Mouse (Mus musculus) hindbrain, embryonic 15.5 days (tissue): ENCODE data around the gene Parp3. TPM values are rescaled to one million over a fixed set of nuclear protein-coding genes. Genes with fewer than 3 reads are reported as not detected.
"Not testable (repeated sequence)": the region's sequence is repeated elsewhere in the genome, so short reads cannot be mapped to it uniquely, and the experiment has no call there.

Experiments
- ATAC-seq: fragments of 200-750 bp; cut with Nextera tagmentation; 2 replicates; pipeline ENCODE4 v1.8.0; 2017; ENCODE audit warnings: low read depth, moderate number of reproducible peaks, moderate TSS enrichment; ENCODE audit not compliant: low FRiP score
- H3K27ac ChIP-seq: fragments of 300-500 bp; sonication (generic); replicated peaks from 2 replicates; pipeline ENCODE4 v1.5.1; 2015; ENCODE audit warnings: mild to moderate bottlenecking, inconsistent platforms
- H3K27me3 ChIP-seq: fragments of 300-500 bp; sonication (generic); 2 replicates; pipeline ENCODE4 v1.6.1; 2015; ENCODE audit warnings: control low read depth, inconsistent platforms
- H3K36me3 ChIP-seq: fragments of 300-500 bp; sonication (generic); 2 replicates; pipeline ENCODE4 v1.6.1; 2015; ENCODE audit warnings: control low read depth, inconsistent platforms
- H3K4me1 ChIP-seq: fragments of 300-500 bp; sonication (generic); replicated peaks from 2 replicates; pipeline ENCODE4 v1.6.1; 2015; ENCODE audit warnings: control low read depth, inconsistent platforms
- H3K4me2 ChIP-seq: fragments of 300-500 bp; sonication (generic); 2 replicates; pipeline ENCODE4 v1.6.1; 2015; ENCODE audit warnings: moderate library complexity, mild to moderate bottlenecking, inconsistent platforms
- H3K4me3 ChIP-seq: fragments of 300-500 bp; sonication (generic); 2 replicates; pipeline ENCODE4 v1.5.1; 2015; ENCODE audit warnings: mild to moderate bottlenecking, inconsistent platforms
- H3K9ac ChIP-seq: fragments of 300-500 bp; sonication (generic); 2 replicates; pipeline ENCODE4 v1.6.1; 2015; ENCODE audit warnings: inconsistent platforms
- H3K9me3 ChIP-seq: fragments of 300-500 bp; sonication (generic); 2 replicates; pipeline ENCODE4 v1.6.1; 2016; ENCODE audit warnings: control low read depth, inconsistent platforms
- WGBS: fragments of 180-500 bp; shearing (Covaris S2); methylation state at CpG from one replicate; pipeline ENCODE4 v1.1.7; 2015; 5-methylcytosine and 5-hydroxymethylcytosine counted together
- polyA plus RNA-seq: library from polyadenylated mRNA; unstranded; fragments of >200 nt; fragmentation: Nextera tagmentation; extraction: Ambion mirVana; gene quantifications from 2 replicates; pipeline ENCODE4 v1.2.1, GENCODE M21; 2015

Gene Parp3
- polyA plus RNA-seq = 0.77 and 0.89 TPM in 2 replicates

DNA sequence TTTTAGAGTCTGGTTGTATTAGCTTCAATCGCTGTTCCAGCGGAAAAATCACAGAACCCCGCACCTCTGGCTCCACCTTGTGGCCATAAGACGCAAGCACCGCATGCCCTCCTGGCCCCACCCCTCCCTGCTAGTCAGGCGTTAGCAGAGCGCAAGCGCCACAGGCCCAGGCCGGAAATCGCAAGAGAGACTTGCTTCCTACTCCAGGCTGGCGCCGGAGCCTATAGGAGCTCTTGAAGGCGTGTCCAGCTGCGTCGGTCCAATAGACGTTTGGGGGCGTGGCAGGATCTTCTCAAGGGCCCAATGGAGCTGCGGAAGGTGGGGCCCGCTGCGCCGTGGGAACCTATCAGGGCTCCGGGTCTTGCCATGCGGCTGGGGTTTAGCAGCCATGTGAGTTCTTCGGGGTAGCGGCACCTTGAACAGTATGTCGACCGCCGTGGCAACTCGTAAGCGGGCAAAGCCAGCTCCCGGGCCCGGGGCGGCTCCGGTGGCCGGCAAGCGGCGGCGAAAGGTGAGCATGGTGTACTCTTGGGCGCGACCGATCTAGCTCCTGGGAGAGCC, at the start of gene Parp3:
Parp3 (minus strand) TSS at position 26 of the 561 bp plus-strand sequence.
- WGBS = under 1% methylated on average over 41 of the region's 41 CpGs
- Histone ChIP-seq H3K9me3 (no peaks in the 10 kb centered on the region), H3K9ac (peak within 1 kb of the TSS; percentile 59), H3K4me2 (peak within 1 kb of the TSS; percentile 77), H3K27me3 (no peaks in the 10 kb centered on the region), H3K36me3 (peaks cover 8% of the 10 kb centered on the region; the same call in 1 of the 2 replicates), H3K4me1 (peaks cover 24% of the 10 kb centered on the region), H3K27ac (peak within 1 kb of the TSS; percentile 50; the same call in 1 of the 2 replicates), H3K4me3 (peak within 1 kb of the TSS; percentile 65)
- peak; percentile 99 for ATAC-seq

DNA sequence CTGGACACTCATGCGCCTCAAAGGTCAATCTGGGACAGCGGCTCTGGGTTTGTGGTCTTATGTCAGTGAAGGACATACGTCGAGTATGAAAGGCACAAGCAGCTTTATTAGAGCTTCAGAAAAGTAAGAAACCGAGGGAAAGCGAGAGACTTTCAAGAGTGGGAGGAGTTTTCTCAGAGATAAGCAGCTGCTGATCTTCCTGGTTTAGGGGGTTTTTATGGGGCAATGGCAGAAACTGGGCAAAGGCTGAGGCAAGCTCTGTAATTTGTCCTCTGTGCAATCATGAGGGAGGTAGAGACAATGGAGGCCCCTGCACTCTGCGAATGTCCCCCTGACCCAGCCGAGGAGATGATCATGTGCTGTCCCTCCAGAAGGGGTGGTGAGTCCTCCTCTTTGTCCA, 43.2 kb upstream of the Parp3 start:
- Histone ChIP-seq H3K36me3 (no peaks in the 10 kb centered on the region), H3K4me3 (no peak overlapping the region), H3K9me3 (no peaks in the 10 kb centered on the region), H3K4me1 (no peaks in the 10 kb centered on the region), H3K9ac (no peak overlapping the region), H3K4me2 (no peak overlapping the region), H3K27ac (no peak overlapping the region), H3K27me3 (no peaks in the 10 kb centered on the region)
- 85% methylated on average over 8 of the region's 8 CpGs for WGBS
- ATAC-seq = no peak

DNA sequence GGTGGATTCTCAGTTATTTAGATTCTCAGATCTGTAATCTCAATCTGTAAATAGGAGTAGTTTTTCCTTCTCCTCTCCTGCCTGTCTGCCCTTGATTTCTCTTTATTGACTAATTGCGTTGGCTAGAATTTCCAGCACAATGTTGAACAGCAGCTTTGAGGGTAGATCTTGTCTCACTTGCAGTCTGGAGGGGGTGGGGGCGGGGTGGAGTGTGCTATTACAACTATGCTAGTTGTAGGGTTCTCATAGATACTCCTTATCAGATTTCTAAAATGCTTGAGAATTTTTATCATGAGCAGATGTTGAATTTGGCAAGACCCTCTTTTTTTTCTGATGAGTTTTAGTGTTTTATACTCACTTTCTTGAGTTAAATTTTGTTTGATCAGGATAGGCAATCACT, 42.7 kb upstream of the Parp3 start:
- 90% methylated on average over 2 of the region's 2 CpGs for WGBS
- ATAC-seq = no peak
- no peak overlapping the region for H3K27ac ChIP-seq
- H3K36me3 ChIP-seq = no peaks in the 10 kb centered on the region
- H3K4me1 ChIP-seq = no peaks in the 10 kb centered on the region
- no peaks in the 10 kb centered on the region for H3K9me3 ChIP-seq
- no peak overlapping the region for H3K4me2 ChIP-seq
- no peak overlapping the region for H3K9ac ChIP-seq
- H3K4me3 ChIP-seq = no peak overlapping the region
- no peaks in the 10 kb centered on the region for H3K27me3 ChIP-seq

DNA sequence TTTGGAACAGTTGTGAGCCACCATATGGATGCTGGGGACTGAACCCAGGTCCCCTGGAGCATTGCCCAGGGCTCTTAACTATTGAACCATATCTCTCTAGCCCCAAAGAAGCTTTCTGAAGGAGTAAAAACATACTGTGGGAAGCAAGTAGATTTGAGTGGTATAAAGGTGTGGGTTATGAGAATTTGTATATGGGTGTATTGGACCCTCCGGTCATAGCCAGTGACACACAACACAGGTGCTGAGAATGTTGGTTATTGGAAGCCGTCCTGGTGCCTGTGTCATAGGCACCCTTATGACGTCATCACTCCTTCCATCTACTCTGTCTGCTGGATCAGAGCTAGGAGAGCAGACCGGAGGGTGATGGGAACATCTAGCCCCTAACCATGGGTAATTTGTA, 37.5 kb upstream of the Parp3 start, which contains the start of gene Iqcf5:
Iqcf5 (plus strand) TSS at position 301 of the 400 bp plus-strand sequence.
- Histone ChIP-seq H3K4me3 (no peak within 1 kb of the TSS), H3K9ac (no peak within 1 kb of the TSS), H3K4me1 (no peaks in the 10 kb centered on the region), H3K36me3 (no peaks in the 10 kb centered on the region), H3K9me3 (no peaks in the 10 kb centered on the region), H3K27ac (no peak within 1 kb of the TSS), H3K27me3 (no peaks in the 10 kb centered on the region), H3K4me2 (no peak within 1 kb of the TSS)
- 89% methylated on average over 4 of the region's 4 CpGs for WGBS
- no peak for ATAC-seq

DNA sequence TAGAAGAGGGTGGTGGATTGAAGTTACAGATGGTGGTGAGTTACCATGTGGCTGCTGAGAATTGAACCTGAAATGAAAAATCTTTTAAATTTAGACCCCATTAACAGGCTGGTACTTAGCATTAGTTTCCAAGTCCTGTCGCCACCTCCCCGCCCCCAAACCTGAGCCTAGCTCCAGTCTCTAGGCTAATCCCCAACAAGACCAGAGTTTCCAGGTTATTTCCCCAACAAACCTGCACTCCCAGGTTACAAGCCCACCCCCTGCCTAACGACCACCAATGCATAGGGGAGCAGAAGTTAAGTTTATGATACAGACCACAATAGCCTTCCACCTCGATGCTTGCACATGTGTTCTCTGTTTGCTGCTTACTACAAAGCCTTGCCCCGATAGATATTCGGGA, 36.8 kb upstream of the Parp3 start:
- no peaks in the 10 kb centered on the region for H3K36me3 ChIP-seq
- H3K4me2 ChIP-seq = no peak overlapping the region
- H3K27me3 ChIP-seq = no peaks in the 10 kb centered on the region
- H3K9me3 ChIP-seq = no peaks in the 10 kb centered on the region
- ATAC-seq = no peak
- no peak overlapping the region for H3K27ac ChIP-seq
- no peak overlapping the region for H3K9ac ChIP-seq
- WGBS = 81% methylated on average over 6 of the region's 6 CpGs
- H3K4me3 ChIP-seq = no peak overlapping the region
- no peaks in the 10 kb centered on the region for H3K4me1 ChIP-seq

DNA sequence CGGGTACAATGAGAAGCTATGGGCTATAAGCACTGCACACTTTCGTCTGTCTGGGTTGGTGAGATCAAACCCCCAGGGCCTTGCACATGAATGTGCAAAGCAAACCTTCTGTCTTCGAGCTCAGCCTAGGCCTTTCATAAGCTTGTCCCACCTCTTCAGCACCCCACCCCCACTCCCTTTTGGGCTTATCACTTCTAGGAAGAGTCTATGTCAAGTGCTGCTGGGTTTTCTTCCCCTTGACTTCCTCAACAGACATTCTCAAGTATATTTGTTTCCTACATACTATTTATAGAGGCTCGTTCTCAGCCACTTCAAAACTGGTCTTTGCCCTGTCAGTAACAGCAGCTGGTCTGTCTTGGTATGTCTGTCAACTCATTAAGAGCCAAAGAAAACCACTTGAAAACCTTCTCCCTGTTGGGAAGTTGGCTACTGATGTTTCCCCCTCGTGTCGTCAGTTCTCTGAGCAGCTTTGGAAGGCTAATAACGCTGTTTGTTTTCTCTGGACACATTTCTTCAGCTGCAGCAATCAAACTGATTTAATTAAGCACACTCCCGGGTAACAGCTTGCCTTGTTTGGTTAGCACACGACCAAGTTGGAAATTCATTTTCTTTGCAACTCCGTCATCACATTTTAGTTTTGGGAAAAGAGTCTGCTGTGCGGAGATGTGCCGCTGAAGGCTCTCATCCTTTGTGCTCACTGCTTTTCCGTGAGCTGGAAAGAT, 36.1 kb upstream of the Parp3 start:
- no peak for ATAC-seq
- H3K36me3 ChIP-seq = no peaks in the 10 kb centered on the region
- H3K4me2 ChIP-seq = no peak overlapping the region
- H3K9me3 ChIP-seq = no peaks in the 10 kb centered on the region
- no peaks in the 10 kb centered on the region for H3K4me1 ChIP-seq
- H3K27ac ChIP-seq = no peak overlapping the region
- H3K27me3 ChIP-seq = no peaks in the 10 kb centered on the region
- 64% methylated on average over 13 of the region's 13 CpGs for WGBS
- no peak overlapping the region for H3K4me3 ChIP-seq
- H3K9ac ChIP-seq = no peak overlapping the region

DNA sequence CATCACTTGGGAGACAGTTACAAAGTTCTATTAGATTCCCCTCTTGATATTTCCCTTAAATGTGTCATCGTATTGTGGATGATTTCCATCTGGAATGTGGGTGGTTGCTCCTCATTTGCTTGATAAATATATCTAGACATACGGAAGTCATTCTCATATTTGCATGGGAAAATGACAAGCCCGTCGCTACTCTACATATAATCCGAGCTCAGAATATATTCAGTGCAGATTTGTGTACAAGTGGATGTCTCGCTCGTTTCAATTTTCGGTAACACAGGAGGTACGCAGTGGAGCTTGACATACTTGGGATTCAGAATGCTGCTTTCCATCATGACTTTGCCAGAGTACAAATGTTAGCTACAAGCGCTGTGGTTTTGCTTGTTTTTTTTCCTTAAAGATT, 32.6 kb upstream of the Parp3 start:
- no peaks in the 10 kb centered on the region for H3K36me3 ChIP-seq
- no peaks in the 10 kb centered on the region for H3K27me3 ChIP-seq
- no peak for ATAC-seq
- no peak overlapping the region for H3K4me3 ChIP-seq
- no peaks in the 10 kb centered on the region for H3K9me3 ChIP-seq
- no peak overlapping the region for H3K4me2 ChIP-seq
- 95% methylated on average over 10 of the region's 10 CpGs for whole genome bisulfite sequencing
- H3K4me1 ChIP-seq = no peaks in the 10 kb centered on the region
- H3K27ac ChIP-seq = no peak overlapping the region
- no peak overlapping the region for H3K9ac ChIP-seq

DNA sequence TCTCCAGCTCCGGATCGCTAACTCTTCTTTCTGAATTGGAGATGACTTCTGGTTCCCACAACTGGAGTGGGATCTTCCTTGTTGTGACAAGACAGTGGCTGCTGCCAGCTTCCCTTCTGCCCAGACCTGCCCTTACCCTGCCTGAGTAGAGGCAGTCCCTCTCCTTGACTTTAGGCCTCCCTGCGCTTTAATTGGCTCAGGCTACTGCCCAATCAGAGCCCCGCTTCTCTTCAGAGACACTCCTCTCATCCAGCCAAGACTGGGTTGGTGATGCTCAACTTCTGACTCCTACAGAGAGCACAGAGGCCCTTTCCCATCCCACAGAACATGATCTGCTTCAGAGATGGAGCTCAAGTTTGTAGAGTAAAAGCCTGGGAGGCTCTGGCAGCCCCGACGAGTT, 27.5 kb upstream of the Parp3 start:
- Histone ChIP-seq H3K27me3 (no peaks in the 10 kb centered on the region), H3K4me1 (no peaks in the 10 kb centered on the region)
- 76% methylated on average over 6 of the region's 6 CpGs for WGBS

DNA sequence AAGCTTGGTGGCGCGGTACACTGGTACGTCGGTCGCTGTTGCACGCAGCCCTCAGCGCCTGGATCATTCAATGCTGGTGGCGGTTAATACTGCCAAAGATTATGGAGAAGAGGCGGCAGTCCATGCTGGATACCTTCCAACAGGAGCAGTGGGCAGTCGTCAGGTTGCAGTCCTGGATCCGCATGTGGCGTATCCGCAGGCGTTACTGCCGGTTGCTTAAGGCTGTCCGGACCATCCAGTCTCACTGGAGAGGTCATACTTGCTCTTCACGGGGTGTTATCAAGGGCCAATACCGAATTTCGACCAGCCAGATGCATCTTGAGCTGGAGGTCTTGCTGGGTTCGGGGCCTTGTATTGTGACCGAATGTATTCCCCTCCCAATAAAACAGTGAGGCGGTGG, 25.1 kb upstream of the Parp3 start:
- Histone ChIP-seq H3K36me3 (no peaks in the 10 kb centered on the region), H3K9ac (no peak overlapping the region)
- WGBS = 87% methylated on average over 22 of the region's 22 CpGs

More for the DNA sequence above, 27.5 kb upstream of the Parp3 start:
- H3K9me3 ChIP-seq = no peaks in the 10 kb centered on the region
- no peak overlapping the region for H3K4me2 ChIP-seq
- no peaks in the 10 kb centered on the region for H3K36me3 ChIP-seq
- no peak overlapping the region for H3K4me3 ChIP-seq
- H3K9ac ChIP-seq = no peak overlapping the region
- no peak overlapping the region for H3K27ac ChIP-seq
- no peak for ATAC-seq

DNA sequence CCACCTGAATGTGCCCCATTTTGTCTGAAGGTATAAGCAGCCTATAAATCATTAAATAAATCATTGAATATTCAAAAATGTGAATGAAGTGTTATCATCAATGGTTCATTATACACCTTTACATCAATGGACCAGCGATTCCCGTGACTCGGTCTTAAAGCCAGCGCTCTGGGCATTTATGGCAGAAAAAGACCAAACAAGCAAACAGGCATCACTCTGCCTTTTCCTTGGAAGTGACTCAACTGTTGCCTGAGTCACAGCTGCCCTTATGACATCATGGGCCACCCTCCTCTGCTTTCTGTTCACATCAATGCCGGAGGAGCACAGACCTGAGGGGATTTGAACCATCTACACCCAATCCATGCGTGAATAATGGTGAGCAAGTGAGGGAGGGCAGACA, 22.9 kb upstream of the Parp3 start, which contains the start of gene Iqcf1:
Iqcf1 (plus strand) TSS at position 301 of the 400 bp plus-strand sequence.
- 93% methylated on average over 6 of the region's 6 CpGs for WGBS
- no peak within 1 kb of the TSS for H3K27ac ChIP-seq
- H3K4me2 ChIP-seq = no peak within 1 kb of the TSS
- H3K36me3 ChIP-seq = no peaks in the 10 kb centered on the region
- ATAC-seq = no peak
- no peak within 1 kb of the TSS for H3K4me3 ChIP-seq
- no peaks in the 10 kb centered on the region for H3K27me3 ChIP-seq
- H3K9ac ChIP-seq = no peak within 1 kb of the TSS
- no peaks in the 10 kb centered on the region for H3K4me1 ChIP-seq
- no peaks in the 10 kb centered on the region for H3K9me3 ChIP-seq

More for the DNA sequence above, 25.1 kb upstream of the Parp3 start:
- no peak for ATAC-seq
- H3K27ac ChIP-seq = no peak overlapping the region
- H3K27me3 ChIP-seq = no peaks in the 10 kb centered on the region
- no peak overlapping the region for H3K4me3 ChIP-seq
- H3K9me3 ChIP-seq = no peaks in the 10 kb centered on the region
- no peaks in the 10 kb centered on the region for H3K4me1 ChIP-seq
- H3K4me2 ChIP-seq = no peak overlapping the region

DNA sequence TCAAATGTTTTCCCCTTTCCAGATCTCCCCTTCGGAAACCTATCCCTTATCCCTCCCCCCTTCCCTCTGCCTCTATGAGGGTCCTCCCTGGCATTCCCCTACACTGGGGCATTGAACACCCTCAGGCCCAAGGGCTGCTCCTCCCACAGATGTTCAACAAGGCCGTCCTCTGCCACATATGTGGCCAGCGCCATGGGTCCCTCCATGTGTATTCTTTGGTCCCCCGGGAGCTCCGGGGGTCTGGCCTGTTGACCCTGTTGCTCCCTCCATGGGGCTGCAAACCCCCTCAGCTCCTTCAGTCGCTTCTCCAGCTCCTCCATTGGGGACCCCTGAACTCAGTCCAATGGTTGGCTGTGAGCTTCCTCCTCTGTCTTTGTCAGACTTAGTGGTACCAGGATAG, 10.9 kb upstream of the Parp3 start:
- H3K36me3 ChIP-seq = peaks cover 28% of the 10 kb centered on the region
- H3K9ac ChIP-seq, H3K4me1 ChIP-seq, H3K4me2 ChIP-seq, H3K4me3 ChIP-seq, H3K9me3 ChIP-seq, H3K27ac ChIP-seq, H3K27me3 ChIP-seq, ATAC-seq: not testable (repeated sequence)
- WGBS = 87% methylated on average over 6 of the region's 6 CpGs

DNA sequence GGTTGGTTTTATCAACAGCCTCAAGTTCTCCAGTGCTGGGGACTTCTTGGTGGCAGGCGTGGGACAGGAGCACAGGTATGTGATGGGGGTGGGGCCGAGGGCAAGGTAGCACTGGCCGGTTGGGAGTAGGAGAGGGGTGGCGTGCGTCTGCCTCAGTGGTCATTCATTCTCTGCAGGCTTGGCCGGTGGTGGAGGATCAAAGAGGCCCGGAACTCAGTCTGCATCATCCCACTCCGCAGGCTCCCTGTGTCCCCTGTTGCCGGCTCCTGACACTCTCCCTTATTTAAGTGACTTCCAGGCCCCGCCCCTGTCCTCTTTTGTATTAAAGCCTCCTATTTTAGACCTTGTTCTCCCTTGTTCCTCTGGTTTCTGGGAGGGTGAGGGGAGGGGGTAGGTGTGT, 8.3 kb upstream of the Parp3 start:
- no peak for ATAC-seq
- no peak overlapping the region for H3K9ac ChIP-seq
- no peak overlapping the region for H3K4me3 ChIP-seq
- H3K4me1 ChIP-seq = no peaks in the 10 kb centered on the region
- H3K9me3 ChIP-seq = no peaks in the 10 kb centered on the region
- no peak overlapping the region for H3K4me2 ChIP-seq
- WGBS = 75% methylated on average over 10 of the region's 10 CpGs
- H3K36me3 ChIP-seq = peaks cover 37% of the 10 kb centered on the region
- H3K27ac ChIP-seq = no peak overlapping the region
- H3K27me3 ChIP-seq = no peaks in the 10 kb centered on the region
